Mouse (Mus musculus) urinary bladder, postnatal 0 days (tissue): ENCODE measurements around the gene Emc4. TPM values are rescaled to one million over a fixed set of nuclear protein-coding genes. Genes with fewer than 3 reads are reported as not detected.

Source experiments
- polyA plus RNA-seq: library from polyadenylated mRNA; unstranded; fragments of >200 nt; fragmentation: Nextera tagmentation; extraction: Ambion mirVana; gene quantifications from 2 replicates; pipeline ENCODE4 v1.2.1, GENCODE M21; 2015

Emc4 gene
- 101 and 118 TPM in 2 replicates for polyA plus RNA-seq

GRCm38 (mm10) chr2:112367726-112368673 is at the start of gene Emc4:
Emc4 (minus strand) TSS chr2:112368027.

GRCm38 (mm10) chr2:112378973-112379898 is 11.4 kb upstream of the Emc4 start, which contains the start of gene Katnbl1:
Katnbl1 (plus strand) TSS chr2:112379211.

Other genes starting within 250 kb of the Emc4 start
- not detected in 2 replicates for gene Olfr1316, start 233.1 kb downstream of the Emc4 start, polyA plus RNA-seq
- gene Olfr1317, start 227.7 kb downstream of the Emc4 start, polyA plus RNA-seq, result not detected in 2 replicates
- 0.06 and 0.23 TPM in 2 replicates for gene Olfr1318, start 213.8 kb downstream of the Emc4 start, polyA plus RNA-seq
- gene Lpcat4, start 128.6 kb downstream of the Emc4 start, polyA plus RNA-seq, result 25.4 and 26.8 TPM in 2 replicates
- not detected in 2 replicates for gene Nutm1, start 108.7 kb downstream of the Emc4 start, polyA plus RNA-seq
- gene Nop10, start 106.1 kb downstream of the Emc4 start, polyA plus RNA-seq, result 126 and 144 TPM in 2 replicates
- gene Slc12a6, start 102.2 kb downstream of the Emc4 start, polyA plus RNA-seq, result 8.3 and 9.3 TPM in 2 replicates
- not detected in 2 replicates for gene Gm21985, start 101.7 kb downstream of the Emc4 start, polyA plus RNA-seq
- 16.3 and 21.1 TPM in 2 replicates for gene Katnbl1, start 11.2 kb upstream of the Emc4 start, polyA plus RNA-seq
- 21.9 and 23.2 TPM in 2 replicates for gene Emc7, start 87.0 kb upstream of the Emc4 start, polyA plus RNA-seq
- gene Chrm5, start 112.7 kb upstream of the Emc4 start, polyA plus RNA-seq, result not detected in 2 replicates
- gene Aven, start 124.9 kb upstream of the Emc4 start, polyA plus RNA-seq, result 2.5 and 3.1 TPM in 2 replicates